Mouse (Mus musculus) ES-Bruce4 (cell line): ENCODE measurements around the gene Themis2. TPM values are rescaled to one million over a fixed set of nuclear protein-coding genes. Genes with fewer than 3 reads are reported as not detected.
A peak's percentile ranks its signal among the peaks of the same experiment; 100 is the strongest.

Source experiments
- H3K27ac ChIP-seq: 2 replicates; pipeline ENCODE4 v1.5.1; 2012; ENCODE audit warnings: low read length, inconsistent platforms; ENCODE audit not compliant: insufficient read depth
- H3K27me3 ChIP-seq: 2 replicates; pipeline ENCODE4 v1.6.1; 2012; ENCODE audit warnings: mild to moderate bottlenecking, low read length, inconsistent platforms; ENCODE audit not compliant: control insufficient read depth, poor library complexity, insufficient read depth, severe bottlenecking
- H3K36me3 ChIP-seq: 2 replicates; pipeline ENCODE4 v1.6.1; 2012; ENCODE audit warnings: inconsistent platforms, mild to moderate bottlenecking, low read length, moderate library complexity; ENCODE audit not compliant: control insufficient read depth, poor library complexity, insufficient read depth, severe bottlenecking
- H3K4me1 ChIP-seq: one replicate; pipeline ENCODE4 v1.8.1; 2011; ENCODE audit warnings: low read length; ENCODE audit not compliant: control insufficient read depth, insufficient read depth
- H3K4me3 ChIP-seq: 2 replicates; pipeline ENCODE4 v1.5.1; 2011; ENCODE audit warnings: low read depth, mild to moderate bottlenecking, low read length
- H3K9ac ChIP-seq: 2 replicates; pipeline ENCODE4 v1.6.1; 2012; ENCODE audit warnings: low read depth, mild to moderate bottlenecking, inconsistent platforms; ENCODE audit not compliant: poor library complexity, severe bottlenecking
- H3K9me3 ChIP-seq: replicated peaks from 2 replicates; pipeline ENCODE4 v1.6.1; 2012; ENCODE audit warnings: mild to moderate bottlenecking, low read length, inconsistent platforms; ENCODE audit not compliant: control insufficient read depth, poor library complexity, insufficient read depth, severe bottlenecking
- CTCF ChIP-seq: IDR thresholded peaks from one replicate; pipeline ENCODE4 v1.8.1; 2011; ENCODE audit warnings: low read depth, low read length
- EP300 ChIP-seq: IDR thresholded peaks from 2 replicates; pipeline ENCODE4 v1.6.1; 2011; ENCODE audit warnings: low read depth, low read length; ENCODE audit not compliant: insufficient read depth
- POLR2A ChIP-seq: IDR thresholded peaks from one replicate; pipeline ENCODE4 v1.8.1; 2011; ENCODE audit warnings: low read length; ENCODE audit not compliant: insufficient read depth
- polyA plus RNA-seq: library from polyadenylated mRNA; stranded (reverse); fragments of >200 nt; gene quantifications from 2 replicates; pipeline ENCODE4 v1.2.4, GENCODE M21; 2011; ENCODE audit warnings: low read depth; ENCODE audit not compliant: missing spikeins, insufficient read depth, insufficient read length

Gene Themis2
- polyA plus RNA-seq, 1 experiment = 0.84 TPM

GRCm38 (mm10) chr4:132752992-132753391 is 43.2 kb downstream of the Themis2 start:
- Histone ChIP-seq H3K27me3 (no peaks in the 10 kb centered on the region), H3K9ac (no peak overlapping the region), H3K4me1 (peaks cover 5% of the 10 kb centered on the region), H3K9me3 (no peaks in the 10 kb centered on the region), H3K27ac (no peak overlapping the region), H3K36me3 (no peaks in the 10 kb centered on the region), H3K4me3 (no peak overlapping the region)
- TF ChIP-seq EP300 = no peak

DNA sequence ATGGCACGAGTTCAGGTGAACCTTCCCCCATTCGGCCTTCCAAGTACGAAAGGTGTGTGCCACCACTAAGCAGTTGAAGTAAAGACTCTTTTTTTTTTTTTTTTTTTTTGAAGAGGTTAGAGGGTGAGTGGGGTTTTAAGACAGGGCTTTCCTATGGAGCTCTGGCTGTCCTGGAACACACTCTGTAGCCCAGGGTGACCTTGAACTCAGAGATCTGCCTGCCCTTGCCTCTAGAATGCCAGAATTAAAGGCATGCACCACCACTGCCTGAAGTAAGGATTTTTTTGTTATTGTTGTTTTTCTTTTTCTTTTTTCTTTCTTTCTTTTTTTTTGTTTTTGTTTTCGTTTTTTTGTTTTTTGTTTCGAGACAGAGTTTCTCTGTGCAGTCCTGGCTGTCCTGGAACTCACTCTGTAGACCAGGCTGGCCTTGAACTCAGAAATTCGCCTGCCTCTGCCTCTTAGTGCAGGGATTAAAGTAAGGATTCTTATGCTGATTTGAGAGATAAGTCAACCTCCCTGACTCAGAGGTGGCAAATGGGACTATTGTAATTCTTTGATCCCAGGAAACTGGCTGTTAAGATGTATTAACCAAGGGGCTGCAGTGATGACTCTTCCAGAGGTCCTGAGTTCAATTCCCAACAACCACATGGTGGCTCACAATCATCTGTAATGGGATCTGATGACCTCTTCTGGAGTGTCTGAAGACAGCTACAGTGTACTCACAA is 46.8 kb downstream of the Themis2 start:
- Histone ChIP-seq H3K4me3 (no peak overlapping the region), H3K36me3 (no peaks in the 10 kb centered on the region)
- no peak for TF ChIP-seq CTCF
- no peak for TF ChIP-seq EP300
- TF ChIP-seq POLR2A = no peak

GRCm38 (mm10) chr4:132748778-132749177 is 47.4 kb downstream of the Themis2 start:
- Histone ChIP-seq H3K36me3 (no peaks in the 10 kb centered on the region), H3K9ac (no peak overlapping the region), H3K27ac (peak overlapping the region; percentile 69), H3K27me3 (no peaks in the 10 kb centered on the region), H3K4me3 (no peak overlapping the region), H3K9me3 (no peaks in the 10 kb centered on the region), H3K4me1 (peaks cover 11% of the 10 kb centered on the region)
- no peak for TF ChIP-seq EP300
- no peak for TF ChIP-seq CTCF
- no peak for TF ChIP-seq POLR2A

More for the DNA sequence above, 46.8 kb downstream of the Themis2 start:
- Histone ChIP-seq H3K27ac (peak overlapping the region; percentile 69), H3K27me3 (no peaks in the 10 kb centered on the region), H3K9ac (no peak overlapping the region), H3K9me3 (no peaks in the 10 kb centered on the region), H3K4me1 (peaks cover 11% of the 10 kb centered on the region)

DNA sequence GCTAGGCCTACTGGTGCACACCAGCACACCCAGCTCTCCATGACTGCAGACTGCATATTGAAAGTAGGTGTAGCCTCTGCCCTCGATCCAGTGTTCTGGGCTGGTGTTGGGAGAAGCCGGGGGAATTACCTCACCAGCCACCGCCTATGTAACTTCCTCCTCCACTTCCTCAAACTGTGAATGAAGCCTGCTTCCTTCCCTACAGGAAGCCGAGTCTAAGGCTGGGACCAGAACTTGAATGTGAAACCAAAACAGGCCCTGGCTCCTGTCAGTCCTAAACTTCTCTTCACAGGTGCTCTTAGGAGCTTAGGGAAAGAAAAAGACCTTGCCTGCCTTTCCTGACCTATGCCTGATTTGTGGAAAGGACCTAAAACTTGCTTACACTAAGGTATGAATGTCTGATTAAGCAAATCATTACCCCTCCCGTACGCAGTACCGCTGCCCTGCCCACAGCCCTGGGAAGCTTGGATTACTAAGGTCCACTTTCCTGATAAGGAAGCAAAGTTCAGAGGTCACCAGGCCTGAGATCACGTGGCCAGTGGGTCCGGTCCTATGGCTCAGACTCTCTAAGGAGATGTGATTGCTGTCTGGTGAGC is 48.4 kb downstream of the Themis2 start:
- no peaks in the 10 kb centered on the region for H3K36me3 ChIP-seq
- H3K27me3 ChIP-seq = no peaks in the 10 kb centered on the region
- no peak overlapping the region for H3K4me3 ChIP-seq
- no peak overlapping the region for H3K9ac ChIP-seq
- H3K4me1 ChIP-seq = peaks cover 8% of the 10 kb centered on the region
- TF ChIP-seq CTCF (no peak), POLR2A (no peak), EP300 (no peak)
- no peaks in the 10 kb centered on the region for H3K9me3 ChIP-seq
- H3K27ac ChIP-seq = peak overlapping the region; percentile 54

GRCm38 (mm10) chr4:132746911-132747517 is 49.2 kb downstream of the Themis2 start:
- H3K27me3 ChIP-seq = no peaks in the 10 kb centered on the region
- peak overlapping the region; percentile 54 for H3K27ac ChIP-seq
- H3K36me3 ChIP-seq = no peaks in the 10 kb centered on the region
- no peak overlapping the region for H3K4me3 ChIP-seq
- no peak overlapping the region for H3K9ac ChIP-seq
- TF ChIP-seq POLR2A = no peak
- TF ChIP-seq CTCF = no peak
- no peak for TF ChIP-seq EP300
- peaks cover 8% of the 10 kb centered on the region for H3K4me1 ChIP-seq
- no peaks in the 10 kb centered on the region for H3K9me3 ChIP-seq
